Mouse (Mus musculus) liver, embryonic 14.5 days (tissue): ENCODE results near the gene Ppm1m. TPM values are rescaled to one million over a fixed set of nuclear protein-coding genes. Genes with fewer than 3 reads are reported as not detected.

Experiments
- ATAC-seq: fragments of 200-750 bp; cut with Nextera tagmentation; 2 replicates; pipeline ENCODE4 v1.8.0; 2017; ENCODE audit warnings: moderate number of reproducible peaks, mild to moderate bottlenecking, moderate library complexity; ENCODE audit not compliant: insufficient read depth
- DNase-seq, 3 experiments: peaks; one replicate each; pipeline ENCODE4 v3.0.0-alpha.2; 2012 to 2013; ENCODE audit warnings: low read depth in 3 of 3, low spot score in 3 of 3
- H3K27ac ChIP-seq: fragments of 300-500 bp; sonication (generic); 2 replicates; pipeline ENCODE4 v1.5.1; 2014; ENCODE audit warnings: moderate library complexity, mild to moderate bottlenecking, control low read depth, inconsistent platforms
- H3K27me3 ChIP-seq: fragments of 300-500 bp; sonication (generic); 2 replicates; pipeline ENCODE4 v1.6.1; 2014; ENCODE audit warnings: mild to moderate bottlenecking, low read length, moderate library complexity; ENCODE audit not compliant: control insufficient read depth, insufficient read depth
- H3K36me3 ChIP-seq: fragments of 300-500 bp; sonication (generic); replicated peaks from 2 replicates; pipeline ENCODE4 v1.6.1; 2014; ENCODE audit warnings: low read depth; ENCODE audit not compliant: control insufficient read depth, insufficient read depth
- H3K4me1 ChIP-seq, 2 experiments: fragments of 200-500 bp in 1 of 2; fragments of 300-500 bp in 1 of 2; sonication (generic) in 1 of 2; replicated peaks; 2 replicates each; pipeline ENCODE4 v1.6.1; 2012 to 2014; ENCODE audit warnings: antibody characterized with exemption in 1 of 2, inconsistent platforms in 1 of 2, low read length in 1 of 2; ENCODE audit not compliant: control insufficient read depth in 2 of 2, insufficient read depth in 2 of 2
- H3K4me2 ChIP-seq: fragments of 300-500 bp; sonication (generic); 2 replicates; pipeline ENCODE4 v1.6.1; 2014; ENCODE audit warnings: low read depth, mild to moderate bottlenecking, control low read depth, moderate library complexity
- H3K4me3 ChIP-seq, 2 experiments: fragments of 200-500 bp in 1 of 2; fragments of 300-500 bp in 1 of 2; sonication (generic) in 1 of 2; 2 replicates each; pipeline ENCODE4 v1.5.1; 2012 to 2014; ENCODE audit warnings: low read depth in 2 of 2, low read length in 2 of 2, mild to moderate bottlenecking in 2 of 2, control low read depth in 1 of 2, inconsistent platforms in 1 of 2, moderate library complexity in 1 of 2; ENCODE audit not compliant: insufficient read depth in 1 of 2
- H3K9ac ChIP-seq: fragments of 300-500 bp; sonication (generic); replicated peaks from 2 replicates; pipeline ENCODE4 v1.6.1; 2014; ENCODE audit warnings: mild to moderate bottlenecking, control low read depth, moderate library complexity
- H3K9me3 ChIP-seq: fragments of 300-500 bp; sonication (generic); 2 replicates; pipeline ENCODE4 v1.6.1; 2016; ENCODE audit warnings: low read length, mixed read lengths; ENCODE audit not compliant: control insufficient read depth
- CTCF ChIP-seq: IDR thresholded peaks from 2 replicates; pipeline ENCODE4 v1.5.1; 2016; ENCODE audit warnings: antibody characterized with exemption, low read depth, control low read depth
- EP300 ChIP-seq: IDR thresholded peaks from 2 replicates; pipeline ENCODE4 v1.6.1; 2016; ENCODE audit warnings: antibody characterized with exemption, low read depth
- WGBS: fragments of 180-500 bp; shearing (Covaris S2); extraction: QIAGEN DNeasy Blood & Tissue Kit; methylation state at CpG from one replicate; pipeline ENCODE4 v1.1.7; 2014; ENCODE audit not compliant: insufficient replicate concordance; 5-methylcytosine and 5-hydroxymethylcytosine counted together
- polyA plus RNA-seq, 2 experiments: library from polyadenylated mRNA; depleted of rRNA in 1 of 2; stranded (reverse) in 1 of 2; unstranded in 1 of 2; fragments of >200 nt; fragmentation: Nextera tagmentation in 1 of 2; extraction: Ambion mirVana in 1 of 2; gene quantifications; 2 replicates each; pipeline versions ENCODE4 v1.2.1 to v1.2.3; 2012 to 2014

The Ppm1m gene
- polyA plus RNA-seq, 2 experiments: 5.9 to 10.0 TPM

DNA sequence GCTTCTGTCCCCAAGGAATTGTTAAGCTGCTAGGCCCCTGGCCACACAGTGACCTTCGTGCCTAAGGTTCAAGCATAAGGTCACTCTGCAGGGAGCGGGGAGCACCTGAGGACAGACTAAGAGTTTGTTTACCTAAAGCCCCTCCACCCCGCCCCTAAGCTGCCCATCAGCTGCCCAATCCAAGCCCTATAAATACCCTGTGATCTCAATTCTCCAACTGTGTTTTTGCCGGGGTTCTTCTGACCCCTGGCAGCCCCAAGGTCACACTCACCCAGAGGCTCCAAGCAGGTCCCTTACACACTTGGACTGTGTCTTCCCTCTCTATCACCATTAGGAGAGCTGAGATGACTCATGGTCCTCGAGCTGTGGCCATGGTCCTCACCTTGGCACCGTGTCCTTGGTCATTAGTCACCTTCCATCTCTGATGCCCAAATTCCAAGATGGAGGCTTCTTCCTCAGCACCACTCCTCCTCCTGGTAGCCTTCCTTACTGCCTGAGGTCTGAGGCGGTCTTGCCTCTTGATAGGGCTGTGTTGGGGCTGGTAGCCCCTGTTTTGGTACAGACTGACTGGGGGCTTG lies 6.3 kb upstream of the Ppm1m start:
- ATAC-seq (no peak), DNase-seq (no peak)
- no peaks in the 10 kb centered on the region for H3K36me3 ChIP-seq
- no peak for TF ChIP-seq EP300
- H3K4me2 ChIP-seq: no peak overlapping the region
- peaks cover 0 to 14% of the 10 kb centered on the region in 2 experiments; a peak in 3 of 4 replicates for H3K4me1 ChIP-seq
- no peak overlapping the region for H3K4me3 ChIP-seq
- WGBS: 63% methylated on average over 7 of the region's 7 CpGs
- H3K27ac ChIP-seq: no peak overlapping the region
- no peak overlapping the region for H3K9ac ChIP-seq
- no peaks in the 10 kb centered on the region for H3K27me3 ChIP-seq
- H3K9me3 ChIP-seq: no peaks in the 10 kb centered on the region

DNA sequence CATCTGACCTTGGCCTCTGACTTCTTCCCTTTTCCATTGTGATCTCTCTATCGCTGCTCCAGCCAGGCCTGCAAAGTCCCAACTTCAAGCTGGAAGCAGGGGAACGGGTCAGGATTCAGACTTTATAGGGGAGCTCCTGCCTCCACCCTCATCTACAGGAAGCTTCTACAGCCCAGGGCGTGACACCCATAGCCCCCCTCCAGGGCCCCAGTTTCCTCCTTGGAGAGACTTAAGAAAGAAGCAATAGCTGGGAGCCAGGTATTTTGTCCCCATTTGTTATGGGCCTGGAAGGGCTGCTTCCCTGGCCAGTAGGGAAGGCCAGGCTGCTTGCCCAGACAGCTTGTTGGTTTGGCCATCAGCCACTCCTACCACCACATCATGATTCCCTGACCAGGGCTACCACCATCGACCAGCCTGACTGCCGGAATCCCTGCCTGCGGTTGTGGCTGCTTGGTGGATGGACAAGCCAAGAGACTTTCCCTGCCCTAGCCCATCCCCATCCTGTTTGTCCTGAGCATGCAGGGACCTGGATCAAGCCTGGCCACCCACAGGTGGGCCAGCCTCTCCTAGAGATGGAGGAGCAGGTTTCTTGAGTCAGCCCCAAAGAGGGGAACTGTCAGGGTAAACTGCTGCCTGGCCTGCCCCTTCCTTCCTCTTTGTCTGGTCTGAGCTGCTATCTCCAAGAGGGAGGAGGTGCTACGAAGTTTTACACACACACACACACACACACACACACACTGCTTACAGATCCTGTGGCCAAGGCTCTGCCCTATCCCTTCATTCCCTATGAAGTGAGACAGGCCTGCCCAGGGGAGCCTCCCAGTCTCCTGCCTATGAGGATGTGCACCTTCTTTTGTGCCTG lies 4.7 kb upstream of the Ppm1m start:
- TF ChIP-seq CTCF: no peak
- no peak for TF ChIP-seq EP300
- 26% methylated on average over 7 of the region's 7 CpGs for WGBS
- DNase-seq (no peak), ATAC-seq (no peak)
- no peak overlapping the region for H3K9ac ChIP-seq
- H3K27me3 ChIP-seq: no peaks in the 10 kb centered on the region
- H3K4me2 ChIP-seq: peak overlapping the region; percentile 81
- peak overlapping the region; percentile 26 to 50; a peak in 3 of 4 replicates for H3K4me3 ChIP-seq
- H3K4me1 ChIP-seq: peaks cover 0 to 22% of the 10 kb centered on the region in 2 experiments; a peak in 3 of 4 replicates
- H3K36me3 ChIP-seq: no peaks in the 10 kb centered on the region
- H3K9me3 ChIP-seq: no peaks in the 10 kb centered on the region
- no peak overlapping the region for H3K27ac ChIP-seq

DNA sequence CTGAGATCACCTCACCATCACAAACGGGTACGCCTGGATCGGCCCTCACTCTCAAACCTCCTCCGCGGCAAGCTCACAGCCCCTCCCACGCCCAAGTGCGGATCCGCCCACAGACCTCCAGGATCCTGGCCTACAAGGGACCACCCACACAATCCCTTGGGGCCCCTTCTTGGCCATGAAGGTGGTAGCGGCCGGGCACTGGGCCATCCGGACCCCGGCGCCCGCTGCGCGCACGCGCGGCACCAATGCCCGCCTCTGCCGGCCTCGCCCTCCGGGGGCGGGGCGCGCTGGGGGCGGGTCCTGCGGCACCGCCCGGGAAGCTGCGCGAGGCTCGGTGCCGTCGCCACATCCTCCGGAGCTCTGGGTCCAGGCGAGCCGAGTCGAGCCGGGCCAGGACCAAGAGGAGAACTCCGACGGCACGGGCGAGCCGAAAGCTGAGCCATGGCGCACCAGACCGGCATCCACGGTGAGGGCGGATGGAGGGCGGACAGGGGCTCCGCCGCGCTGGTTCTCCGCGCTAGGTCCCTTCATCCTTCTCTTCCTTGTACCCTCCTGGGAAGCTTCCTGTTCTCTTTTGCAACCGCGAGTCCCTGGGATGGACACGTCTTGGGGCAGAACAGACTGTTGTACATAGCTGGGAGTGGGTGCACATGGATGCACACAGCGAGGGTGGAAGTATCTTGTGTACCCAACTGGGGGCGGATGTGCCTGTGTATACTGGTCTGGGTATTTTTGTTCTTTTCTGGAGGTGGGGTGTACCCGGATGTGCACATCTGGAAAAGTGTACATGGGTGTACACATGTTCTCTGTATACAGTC lies 3.5 kb upstream of the Ppm1m start, which contains the start of gene Twf2:
Gene Twf2, plus strand, starts transcription at position 290 of the 818 bp plus-strand sequence.
- Histone ChIP-seq H3K4me1 (peaks cover 0 to 22% of the 10 kb centered on the region in 2 experiments; a peak in 3 of 4 replicates), H3K36me3 (no peaks in the 10 kb centered on the region), H3K27ac (no peak within 1 kb of the TSS), H3K9me3 (no peaks in the 10 kb centered on the region), H3K4me2 (peak within 1 kb of the TSS; percentile 81), H3K4me3 (peak within 1 kb of the TSS; percentile 63 to 71), H3K9ac (peak within 1 kb of the TSS; percentile 69), H3K27me3 (no peaks in the 10 kb centered on the region)
- WGBS: under 1% methylated on average over 61 of the region's 61 CpGs
- TF ChIP-seq CTCF (no peak), EP300 (no peak)
- peak; percentile 71 to 76 (median 72) for DNase-seq
- peak; percentile 84 for ATAC-seq

DNA sequence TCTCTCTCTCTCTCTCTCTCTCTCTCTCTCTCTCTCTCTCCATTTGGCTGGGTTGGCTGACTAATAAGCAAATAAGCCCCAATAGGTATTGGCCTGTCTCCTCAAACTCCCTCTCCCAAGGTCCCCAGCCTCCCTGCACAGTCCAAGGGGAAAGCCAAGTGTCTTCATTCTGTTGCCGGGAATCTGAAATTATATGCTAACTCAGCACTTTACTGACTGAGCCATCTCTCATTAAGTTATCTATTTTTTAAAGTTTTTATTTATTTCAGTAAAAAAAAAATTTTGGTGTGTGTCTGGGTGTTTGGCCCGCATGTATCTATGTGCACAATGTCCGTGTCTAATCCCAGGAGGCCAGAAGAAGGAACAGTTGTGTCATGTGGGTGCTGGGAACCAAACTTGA lies 2.3 kb upstream of the Ppm1m start:
- Histone ChIP-seq H3K36me3 (no peaks in the 10 kb centered on the region), H3K9me3 (no peaks in the 10 kb centered on the region), H3K9ac (no peak overlapping the region), H3K4me2 (peak overlapping the region; percentile 81), H3K27me3 (no peaks in the 10 kb centered on the region), H3K4me3 (no peak overlapping the region), H3K27ac (no peak overlapping the region), H3K4me1 (peaks cover 0 to 22% of the 10 kb centered on the region in 2 experiments; a peak in 3 of 4 replicates)
- ATAC-seq (no peak), DNase-seq (no peak)
- TF ChIP-seq EP300: no peak
- no peak for TF ChIP-seq CTCF
- 74% methylated on average over 3 of the region's 3 CpGs for WGBS
